Mouse (Mus musculus) kidney, adult 2 months (tissue): Measurements from ENCODE around the gene Smug1.

ENCODE experiments used
- CTCF ChIP-seq: fragments of 200-500 bp; conservative IDR thresholded peaks from 2 replicates; pipeline ENCODE4 v1.5.1; 2011; ENCODE audit warnings: low read depth, mild to moderate bottlenecking, control low read depth, low read length, moderate library complexity, mixed read lengths; ENCODE audit not compliant: insufficient read depth, insufficient read length
- POLR2A ChIP-seq: fragments of 200-500 bp; IDR thresholded peaks from one replicate; pipeline ENCODE4 v1.6.1; 2011; ENCODE audit warnings: low read depth, low read length, control low read depth

DNA sequence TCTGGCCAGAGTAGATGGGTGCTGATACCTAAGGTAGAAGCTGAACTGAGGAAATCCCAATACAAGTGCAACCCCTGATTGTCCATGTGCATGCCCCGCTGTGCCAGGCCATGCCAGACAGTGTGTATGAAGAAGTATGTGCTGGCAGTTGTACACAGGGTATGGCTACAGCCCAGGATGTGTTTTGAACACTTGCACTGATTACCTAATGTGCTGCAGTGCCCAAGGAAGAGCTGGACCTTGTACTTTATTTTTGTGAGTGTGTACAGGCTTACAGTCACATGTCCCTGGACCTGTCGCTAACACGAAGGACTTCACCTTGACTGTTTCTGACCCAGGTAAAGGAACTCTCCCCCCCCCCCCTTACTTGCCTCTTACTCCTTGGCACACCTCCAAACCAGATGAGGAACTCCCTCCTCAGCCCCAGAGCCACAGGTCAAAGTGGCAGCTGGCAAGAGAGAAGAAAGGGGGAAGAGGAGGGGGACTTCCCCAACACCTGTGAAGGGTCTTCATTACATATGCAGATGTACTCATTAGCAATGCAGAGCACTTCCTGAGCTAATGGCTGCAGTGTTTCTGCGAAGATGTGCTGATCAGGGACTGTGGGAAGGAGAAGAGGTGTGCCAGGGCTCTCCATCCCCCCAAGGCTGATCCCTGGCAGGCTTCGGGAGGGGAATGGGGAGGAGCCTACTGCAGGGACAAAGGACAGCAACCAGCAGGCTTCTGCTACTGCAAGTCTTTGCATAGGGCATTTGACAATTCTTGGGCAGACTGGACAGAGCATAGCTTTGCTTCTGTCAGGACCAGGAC lies 32.4 kb downstream of the Smug1 start:
- TF ChIP-seq CTCF = no peak
- no peak for TF ChIP-seq POLR2A
